Mouse (Mus musculus) cortical plate, adult 2 months (tissue): ENCODE results near the gene Zbtb14.

ENCODE experiments used
- CTCF ChIP-seq: fragments of 200-500 bp; IDR thresholded peaks from 2 replicates; pipeline ENCODE4 v1.5.1; 2011; ENCODE audit warnings: mild to moderate bottlenecking, control low read depth, low read length; ENCODE audit not compliant: insufficient read depth; ENCODE audit errors: extremely low read depth
- POLR2A ChIP-seq: fragments of 200-500 bp; IDR thresholded peaks from 2 replicates; pipeline ENCODE4 v1.6.1; 2011; ENCODE audit warnings: mild to moderate bottlenecking, low read length, control low read depth; ENCODE audit not compliant: insufficient read depth; ENCODE audit errors: extremely low read depth

DNA sequence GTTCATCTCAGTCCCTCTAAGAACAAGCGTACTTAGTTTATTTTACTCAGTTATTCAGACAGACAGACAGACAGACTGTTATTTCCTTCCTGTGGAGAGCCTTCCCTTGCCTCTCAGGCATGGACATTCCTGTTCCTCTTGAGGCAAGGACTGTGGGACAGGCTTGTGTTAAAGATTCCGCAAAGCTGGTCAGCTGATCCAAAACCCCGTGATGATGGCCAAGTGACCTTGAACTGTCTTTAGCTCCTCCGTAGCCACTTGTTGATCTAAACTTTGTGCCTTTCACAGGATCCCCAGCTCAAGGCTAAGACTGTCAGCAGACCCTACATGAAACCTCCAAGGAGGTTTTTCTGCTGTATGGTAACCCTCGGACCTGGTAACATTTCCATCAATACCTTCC, 14.3 kb downstream of the Zbtb14 start:
- TF ChIP-seq CTCF (no peak), POLR2A (no peak)
